Mouse (Mus musculus): ENCODE measurements around the gene Mrm1.

GRCm38 (mm10) chr11:84764527-84764961 lies 54.8 kb downstream of the Mrm1 start:
- TF ChIP-seq CTCF (IDR thresholded peaks at IDR 0.05): peak; percentile 5; the same call in 1 of the 2 replicates
- TF ChIP-seq POLR2A (IDR thresholded peaks at IDR 0.05; ENCODE audit: insufficient read depth, low read depth, low read length): no peak

Measured in heart, adult 2 months (tissue).